Mouse (Mus musculus) kidney, adult 2 months (tissue): ENCODE measurements at regions not wholly inside any gene's neighbourhood (a gene's known extent, or its start where the extent isn't known, plus 50 kb on each side); places are given as distances from the start of the nearest gene placed in this dataset.

Source experiments
- CTCF ChIP-seq: fragments of 200-500 bp; conservative IDR thresholded peaks from 2 replicates; pipeline ENCODE4 v1.5.1; 2011; ENCODE audit warnings: low read depth, mild to moderate bottlenecking, control low read depth, low read length, moderate library complexity, mixed read lengths; ENCODE audit not compliant: insufficient read depth, insufficient read length
- POLR2A ChIP-seq: fragments of 200-500 bp; IDR thresholded peaks from one replicate; pipeline ENCODE4 v1.6.1; 2011; ENCODE audit warnings: low read depth, low read length, control low read depth

GRCm38 (mm10) chr13:80977266-80977665, 94.1 kb downstream of the Arrdc3 start:
- TF ChIP-seq POLR2A (no peak), CTCF (no peak)
